Mouse (Mus musculus) limb, embryonic 11.5 days (tissue): ENCODE measurements at regions not wholly inside any gene's neighbourhood (a gene's known extent, or its start where the extent isn't known, plus 50 kb on each side); places are given as distances from the start of the nearest gene placed in this dataset.

ENCODE experiments used
- ATAC-seq: fragments of 200-750 bp; cut with Nextera tagmentation; 2 replicates; pipeline ENCODE4 v1.8.0; 2017; ENCODE audit warnings: low read depth; ENCODE audit not compliant: insufficient number of reproducible peaks, low FRiP score, low TSS enrichment
- DNase-seq: peaks from one replicate; pipeline ENCODE4 v3.0.0-alpha.2; 2015; ENCODE audit warnings: low spot score
- H3K27ac ChIP-seq: fragments of 300-500 bp; sonication (generic); replicated peaks from 2 replicates; pipeline ENCODE4 v1.5.1; 2014; ENCODE audit warnings: low read depth, mild to moderate bottlenecking, low read length
- H3K27me3 ChIP-seq: fragments of 300-500 bp; sonication (generic); 2 replicates; pipeline ENCODE4 v1.6.1; 2014; ENCODE audit warnings: mild to moderate bottlenecking, low read length, mixed read lengths; ENCODE audit not compliant: control insufficient read depth, insufficient read depth
- H3K36me3 ChIP-seq: fragments of 300-500 bp; sonication (generic); 2 replicates; pipeline ENCODE4 v1.6.1; 2014; ENCODE audit warnings: mild to moderate bottlenecking, low read length, moderate library complexity, mixed read lengths; ENCODE audit not compliant: control insufficient read depth, insufficient read depth
- H3K4me1 ChIP-seq: fragments of 300-500 bp; sonication (generic); 2 replicates; pipeline ENCODE4 v1.6.1; 2014; ENCODE audit warnings: low read length, mixed read lengths; ENCODE audit not compliant: control insufficient read depth, insufficient read depth
- H3K4me2 ChIP-seq: fragments of 300-500 bp; sonication (generic); 2 replicates; pipeline ENCODE4 v1.6.1; 2014; ENCODE audit warnings: low read depth, mild to moderate bottlenecking, moderate library complexity; ENCODE audit not compliant: severe bottlenecking
- H3K4me3 ChIP-seq: fragments of 300-500 bp; sonication (generic); 2 replicates; pipeline ENCODE4 v1.5.1; 2014; ENCODE audit warnings: low read depth, low read length
- H3K9ac ChIP-seq: fragments of 300-500 bp; sonication (generic); 2 replicates; pipeline ENCODE4 v1.6.1; 2014; ENCODE audit warnings: mild to moderate bottlenecking, low read length
- H3K9me3 ChIP-seq: fragments of 300-500 bp; sonication (generic); 2 replicates; pipeline ENCODE4 v1.6.1; 2016; ENCODE audit warnings: low read length; ENCODE audit not compliant: control insufficient read depth
- WGBS: fragments of 180-500 bp; shearing (Covaris S2); extraction: QIAGEN DNeasy Blood & Tissue Kit; methylation state at CpG from one replicate; pipeline ENCODE4 v1.1.7; 2014; 5-methylcytosine and 5-hydroxymethylcytosine counted together

DNA sequence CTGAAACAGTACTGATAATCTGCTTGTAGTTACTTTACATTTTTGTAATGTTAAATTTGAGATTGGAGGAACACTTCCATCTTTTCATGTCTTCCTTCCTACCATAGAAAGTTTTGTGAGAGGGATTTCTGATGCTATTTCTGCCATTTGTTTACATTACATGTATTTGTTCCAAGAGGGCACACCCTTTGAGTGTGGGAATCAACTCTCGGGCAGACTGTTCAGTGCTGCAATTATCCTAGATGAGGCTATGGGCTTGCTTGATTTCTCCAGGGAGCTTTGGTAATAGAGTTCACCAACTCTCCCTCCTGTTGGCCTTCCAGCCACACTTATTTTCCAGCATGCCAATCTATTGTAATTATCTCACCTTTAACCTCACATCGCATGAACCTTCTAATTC lies 52.4 kb downstream of the Gm13691 start:
- no peak overlapping the region for H3K9ac ChIP-seq
- no peaks in the 10 kb centered on the region for H3K9me3 ChIP-seq
- H3K4me2 ChIP-seq, result no peak overlapping the region
- no peak overlapping the region for H3K27ac ChIP-seq
- H3K4me3 ChIP-seq, result no peak overlapping the region
- no peak for ATAC-seq
- WGBS, result 41% methylated on average over 2 of the region's 2 CpGs
- no peak for DNase-seq
- no peaks in the 10 kb centered on the region for H3K4me1 ChIP-seq
- H3K27me3 ChIP-seq, result no peaks in the 10 kb centered on the region
- H3K36me3 ChIP-seq, result no peaks in the 10 kb centered on the region

DNA sequence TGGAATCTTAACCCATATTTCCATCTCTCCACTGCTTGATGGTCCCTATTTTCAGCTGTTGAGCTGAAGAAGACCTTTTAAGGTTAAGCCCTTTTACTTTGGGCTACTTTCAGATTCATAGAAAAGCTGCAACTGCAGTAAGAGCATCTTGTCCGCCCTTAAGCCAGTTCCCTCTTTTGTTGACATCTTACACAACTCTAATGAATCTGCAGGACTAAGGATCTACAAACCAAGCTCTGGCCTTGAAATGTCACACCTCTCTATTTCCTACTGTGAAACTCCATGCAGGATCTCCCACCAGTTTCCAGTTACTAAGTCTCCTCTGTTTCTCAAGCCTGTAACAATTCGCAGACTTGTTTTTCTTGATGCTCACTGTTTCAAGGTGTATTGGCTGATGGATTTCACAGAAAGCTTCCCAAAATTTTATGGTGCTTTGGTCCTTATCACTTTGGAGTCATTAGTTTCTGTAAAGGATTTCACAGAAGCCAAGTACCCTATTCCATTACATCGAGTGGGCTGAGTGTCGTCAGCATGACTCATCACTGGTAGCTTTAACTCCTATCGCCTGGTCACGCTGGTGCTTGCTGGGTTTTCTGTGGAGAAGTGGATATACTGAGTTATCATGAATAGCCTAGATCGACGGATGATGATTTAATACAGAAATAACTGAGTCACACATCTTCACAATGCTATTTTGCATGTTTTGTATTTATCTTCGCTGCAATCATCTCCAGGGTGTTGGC lies 58.2 kb downstream of the Gm13691 start:
- no peak overlapping the region for H3K4me3 ChIP-seq
- ATAC-seq (no peak), DNase-seq (no peak)
- no peak overlapping the region for H3K4me2 ChIP-seq
- no peaks in the 10 kb centered on the region for H3K4me1 ChIP-seq
- no peaks in the 10 kb centered on the region for H3K27me3 ChIP-seq
- no peak overlapping the region for H3K9ac ChIP-seq
- no peaks in the 10 kb centered on the region for H3K36me3 ChIP-seq
- 93% methylated on average over 9 of the region's 9 CpGs for WGBS
- no peak overlapping the region for H3K27ac ChIP-seq
- H3K9me3 ChIP-seq, result no peaks in the 10 kb centered on the region

DNA sequence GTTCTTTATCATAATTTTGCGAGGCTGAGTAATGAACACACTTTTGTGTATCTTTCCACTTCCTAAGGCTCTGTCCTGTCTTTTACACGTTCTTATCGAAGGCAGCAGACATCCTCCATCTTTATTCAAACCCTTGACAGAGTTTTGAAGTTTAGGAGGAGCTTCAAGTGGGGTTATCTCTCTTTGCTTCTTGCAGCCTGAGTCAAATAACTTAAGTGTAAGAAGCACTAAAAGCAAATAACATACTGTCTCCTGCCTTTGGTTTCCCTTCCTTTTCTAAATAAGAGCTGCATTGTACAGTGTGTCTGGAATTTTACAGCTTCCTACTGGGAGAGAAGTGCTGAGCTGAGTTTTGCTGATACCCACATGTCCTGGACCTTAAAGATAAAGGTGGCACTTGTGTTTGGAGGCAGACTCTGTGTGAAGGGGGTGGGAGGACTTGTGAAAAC lies 61.6 kb downstream of the Gm13691 start:
- Histone ChIP-seq H3K4me1 (no peaks in the 10 kb centered on the region), H3K27me3 (no peaks in the 10 kb centered on the region), H3K4me3 (no peak overlapping the region), H3K9me3 (no peaks in the 10 kb centered on the region), H3K4me2 (no peak overlapping the region), H3K27ac (no peak overlapping the region), H3K9ac (no peak overlapping the region), H3K36me3 (no peaks in the 10 kb centered on the region)
- DNase-seq (no peak), ATAC-seq (no peak)
- 74% methylated on average over 3 of the region's 3 CpGs for WGBS

DNA sequence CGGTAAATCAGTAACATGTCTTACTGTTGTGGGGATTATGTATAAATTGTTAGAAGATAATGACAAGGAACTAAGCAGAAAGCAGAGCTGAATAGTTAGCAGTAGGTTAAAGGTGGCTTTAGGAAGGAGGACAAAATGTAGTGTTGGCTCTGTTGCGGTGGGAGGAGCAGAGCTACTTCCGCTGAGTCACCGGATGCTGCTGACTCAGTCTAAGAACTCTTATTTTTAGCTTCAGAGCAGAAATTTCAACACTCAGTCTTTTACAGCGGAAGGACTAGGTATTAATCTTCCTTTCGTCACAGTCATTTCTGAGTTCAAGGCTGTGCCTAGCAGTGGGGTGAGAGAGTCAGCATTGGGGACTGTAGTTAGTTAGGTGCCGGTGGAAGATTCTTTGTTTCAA lies 68.9 kb downstream of the Gm13691 start:
- no peak overlapping the region for H3K9ac ChIP-seq
- H3K4me2 ChIP-seq, result no peak overlapping the region
- no peak overlapping the region for H3K27ac ChIP-seq
- 91% methylated on average over 7 of the region's 7 CpGs for WGBS
- no peaks in the 10 kb centered on the region for H3K36me3 ChIP-seq
- no peak for DNase-seq
- no peaks in the 10 kb centered on the region for H3K27me3 ChIP-seq
- no peaks in the 10 kb centered on the region for H3K4me1 ChIP-seq
- no peaks in the 10 kb centered on the region for H3K9me3 ChIP-seq
- H3K4me3 ChIP-seq, result no peak overlapping the region
- ATAC-seq, result no peak

DNA sequence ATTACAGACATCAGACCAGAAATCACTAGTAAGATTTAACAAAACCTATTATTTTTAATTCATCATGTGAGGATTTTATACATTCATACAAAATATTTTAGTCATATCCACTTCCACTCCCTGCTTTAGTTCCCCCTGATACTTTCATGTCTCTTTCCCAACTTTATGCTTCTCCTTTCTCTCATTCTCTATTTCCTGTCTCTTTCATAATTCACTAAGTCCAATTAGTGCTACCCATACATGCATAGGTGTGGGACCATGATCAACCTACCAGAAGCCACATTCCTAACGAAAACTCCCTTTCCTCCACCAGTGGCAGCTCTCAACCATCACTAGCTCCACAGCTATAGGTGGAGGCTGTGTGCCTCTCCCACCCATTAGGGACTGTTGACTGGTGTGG lies 70.9 kb downstream of the Gm13691 start:
- H3K36me3 ChIP-seq, result no peaks in the 10 kb centered on the region
- 72% methylated on average over 1 of the region's 1 CpGs for WGBS
- no peak overlapping the region for H3K9ac ChIP-seq
- ATAC-seq, result no peak
- H3K9me3 ChIP-seq, result no peaks in the 10 kb centered on the region
- no peak overlapping the region for H3K4me3 ChIP-seq
- H3K4me1 ChIP-seq, result no peaks in the 10 kb centered on the region
- H3K27ac ChIP-seq, result no peak overlapping the region
- no peaks in the 10 kb centered on the region for H3K27me3 ChIP-seq
- DNase-seq, result no peak
- no peak overlapping the region for H3K4me2 ChIP-seq

DNA sequence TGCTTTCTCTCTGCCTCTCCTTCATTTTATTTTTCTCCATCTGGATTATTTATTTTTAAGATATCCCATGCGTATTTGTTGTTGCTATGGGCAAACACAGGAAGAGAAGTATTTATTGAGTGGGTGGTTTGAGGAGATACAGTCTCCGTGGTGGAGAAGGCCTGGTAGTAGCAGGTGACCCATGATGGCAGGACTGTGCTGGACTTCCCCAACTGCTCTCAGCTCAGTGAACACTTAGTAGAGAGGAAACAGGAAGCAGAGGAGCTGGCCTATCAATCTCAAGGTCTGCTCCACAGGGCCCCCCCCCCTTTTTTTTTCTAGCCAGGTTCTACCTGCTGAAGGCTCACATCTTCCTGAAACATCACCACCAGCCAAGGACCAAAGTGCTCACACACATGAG lies 74.0 kb downstream of the Gm13691 start:
- Histone ChIP-seq H3K27me3 (no peaks in the 10 kb centered on the region), H3K4me2 (no peak overlapping the region), H3K4me3 (no peak overlapping the region), H3K9ac (no peak overlapping the region), H3K27ac (no peak overlapping the region), H3K36me3 (no peaks in the 10 kb centered on the region), H3K9me3 (no peaks in the 10 kb centered on the region), H3K4me1 (no peaks in the 10 kb centered on the region)
- DNase-seq (no peak), ATAC-seq (no peak)
- WGBS, result 81% methylated on average over 2 of the region's 2 CpGs

DNA sequence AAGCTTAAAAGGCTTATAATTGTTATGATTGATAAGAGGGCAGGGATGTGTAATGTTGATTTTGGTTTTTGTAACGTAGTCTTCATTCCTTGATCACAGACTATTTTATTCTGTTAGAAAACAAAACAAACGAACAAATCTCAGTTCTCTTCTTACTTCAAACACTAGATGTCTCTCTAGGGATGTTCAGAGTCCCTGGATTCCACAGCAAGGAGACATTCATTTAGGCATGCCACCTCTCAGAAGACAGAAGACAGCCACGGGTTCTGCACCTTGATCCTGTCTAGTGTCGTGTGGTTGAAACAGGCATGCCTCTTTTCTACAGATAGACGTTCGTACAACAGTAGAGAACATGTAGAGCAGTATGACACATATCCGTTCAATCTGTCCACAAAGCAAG lies 74.7 kb downstream of the Gm13691 start:
- H3K27ac ChIP-seq, result no peak overlapping the region
- ATAC-seq (no peak), DNase-seq (no peak)
- H3K4me2 ChIP-seq, result no peak overlapping the region
- H3K9me3 ChIP-seq, result no peaks in the 10 kb centered on the region
- no peaks in the 10 kb centered on the region for H3K36me3 ChIP-seq
- H3K9ac ChIP-seq, result no peak overlapping the region
- H3K4me1 ChIP-seq, result no peaks in the 10 kb centered on the region
- H3K27me3 ChIP-seq, result no peaks in the 10 kb centered on the region
- no peak overlapping the region for H3K4me3 ChIP-seq
- 74% methylated on average over 7 of the region's 7 CpGs for WGBS

DNA sequence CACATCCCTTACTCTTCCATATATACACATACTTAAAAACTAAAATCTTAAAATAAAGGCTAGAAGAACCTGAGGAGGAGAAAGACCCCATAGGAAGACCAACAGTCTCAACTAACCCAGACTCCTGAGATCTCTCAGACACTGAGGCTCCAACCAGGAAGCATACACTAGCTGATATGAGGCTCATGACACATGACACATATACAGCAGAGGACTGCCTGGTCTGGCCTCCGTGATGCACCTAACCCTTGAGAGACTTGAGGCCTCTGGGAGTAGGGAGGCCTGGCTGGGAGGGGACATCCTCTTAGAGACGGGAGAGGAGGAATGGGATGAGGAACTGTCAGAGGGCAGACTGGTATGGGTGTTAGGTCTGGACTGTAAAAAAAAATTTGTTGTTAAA lies 75.4 kb downstream of the Gm13691 start:
- 85% methylated on average over 2 of the region's 2 CpGs for WGBS
- Histone ChIP-seq H3K36me3 (no peaks in the 10 kb centered on the region), H3K9ac (no peak overlapping the region), H3K27me3 (no peaks in the 10 kb centered on the region), H3K4me3 (no peak overlapping the region), H3K9me3 (no peaks in the 10 kb centered on the region), H3K27ac (no peak overlapping the region), H3K4me1 (no peaks in the 10 kb centered on the region), H3K4me2 (no peak overlapping the region)
- ATAC-seq, result no peak
- DNase-seq, result no peak

DNA sequence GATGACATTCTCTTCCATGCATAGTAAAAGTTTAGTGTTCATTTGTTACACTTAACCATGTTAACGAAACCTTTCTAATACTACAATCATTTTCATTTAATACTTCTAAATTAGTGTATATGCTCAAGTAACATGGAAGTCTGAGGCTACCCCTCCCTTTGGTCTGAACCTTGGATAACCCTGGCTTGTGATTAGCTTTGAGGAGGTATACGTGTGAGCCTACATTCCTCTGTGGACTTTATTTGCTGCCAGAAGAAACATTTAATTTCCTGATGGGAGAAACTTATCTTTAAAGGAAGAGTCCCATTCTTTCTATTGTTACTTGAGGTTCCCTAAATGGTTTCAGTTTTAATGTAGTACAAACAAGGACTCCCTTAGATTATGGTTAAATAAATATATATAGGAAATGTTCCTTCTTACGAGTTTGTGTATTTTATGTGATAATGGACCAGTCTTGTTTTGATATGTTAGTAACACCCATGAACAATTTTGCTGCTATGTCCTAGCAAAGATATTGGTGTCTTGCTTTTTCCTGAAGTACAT lies 75.9 kb downstream of the Gm13691 start:
- 86% methylated on average over 3 of the region's 3 CpGs for WGBS
- Histone ChIP-seq H3K27ac (no peak overlapping the region), H3K9ac (no peak overlapping the region), H3K36me3 (no peaks in the 10 kb centered on the region), H3K27me3 (no peaks in the 10 kb centered on the region), H3K9me3 (no peaks in the 10 kb centered on the region), H3K4me2 (no peak overlapping the region), H3K4me1 (no peaks in the 10 kb centered on the region), H3K4me3 (no peak overlapping the region)
- no peak for DNase-seq
- no peak for ATAC-seq
